Mouse (Mus musculus): Measurements from ENCODE around the gene Alg14.
A peak's percentile ranks its signal among the peaks of the same experiment; 100 is the strongest.

The Alg14 gene

DNA sequence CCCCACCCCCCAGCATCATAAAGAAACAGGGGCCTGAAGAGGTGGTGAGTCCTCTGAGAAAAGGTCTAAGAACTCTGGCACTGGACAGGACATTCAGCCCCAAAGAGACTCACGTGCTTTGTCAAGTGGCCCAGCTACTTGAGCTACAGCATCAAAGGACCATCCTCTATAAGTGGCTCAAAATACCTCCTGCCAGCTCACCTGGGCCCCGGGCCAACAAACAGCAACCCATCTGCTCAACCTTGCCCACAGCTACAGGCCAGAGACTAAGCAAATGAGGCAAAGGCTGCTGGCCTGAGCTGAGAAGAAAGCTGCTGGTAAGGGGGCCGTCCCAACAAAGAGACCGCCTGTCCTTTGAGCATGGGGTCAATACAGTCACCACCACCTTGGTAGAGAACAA, 14.0 kb upstream of the Alg14 start:
- DNase-seq (ENCODE audit: low read depth, low spot score), result no peak

DNA sequence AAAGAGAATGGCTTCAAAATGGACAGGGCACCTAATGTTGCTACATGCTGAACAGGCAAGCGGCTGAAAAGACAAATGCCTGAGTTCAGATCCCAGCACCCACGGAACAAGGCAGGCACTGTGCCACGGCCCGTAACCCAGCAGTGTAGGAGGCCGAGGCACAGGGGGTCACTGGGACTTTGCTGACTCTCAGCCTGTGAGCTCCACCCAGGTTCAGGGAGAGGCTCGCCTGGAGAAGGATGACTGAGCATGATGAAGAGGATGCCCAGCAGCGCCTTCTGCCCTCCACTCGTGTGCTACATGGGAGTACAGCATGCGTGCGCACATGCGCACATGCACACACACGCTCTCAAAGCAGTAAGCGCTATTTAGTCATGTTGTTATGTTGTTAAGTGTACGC, 11.9 kb upstream of the Alg14 start:
- no peak for DNase-seq (ENCODE audit: low read depth, low spot score)

DNA sequence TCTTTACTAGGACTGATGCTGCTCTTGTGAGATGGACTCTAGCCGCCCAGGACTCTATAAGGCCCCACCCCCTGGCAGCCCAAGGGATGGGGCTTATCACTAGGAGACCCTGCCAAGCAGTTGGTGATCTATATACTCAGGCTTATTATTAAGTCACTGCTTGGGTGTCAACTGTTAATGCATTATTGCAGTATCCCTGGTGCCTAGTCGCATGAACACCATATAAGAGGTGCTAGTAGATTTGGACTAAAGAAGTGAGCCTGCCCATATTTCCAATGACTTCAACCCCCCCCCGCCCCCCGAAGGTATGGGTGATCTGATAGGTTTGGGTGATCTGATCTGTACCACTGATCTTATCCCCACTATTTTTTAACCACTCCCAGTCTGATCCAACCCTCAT, 8.6 kb upstream of the Alg14 start, which contains the start of gene Tmem56:
Gene Tmem56 (minus strand): TSS at position 101 of the 400 bp plus-strand sequence.
- DNase-seq (ENCODE audit: low read depth, low spot score), result no peak

DNA sequence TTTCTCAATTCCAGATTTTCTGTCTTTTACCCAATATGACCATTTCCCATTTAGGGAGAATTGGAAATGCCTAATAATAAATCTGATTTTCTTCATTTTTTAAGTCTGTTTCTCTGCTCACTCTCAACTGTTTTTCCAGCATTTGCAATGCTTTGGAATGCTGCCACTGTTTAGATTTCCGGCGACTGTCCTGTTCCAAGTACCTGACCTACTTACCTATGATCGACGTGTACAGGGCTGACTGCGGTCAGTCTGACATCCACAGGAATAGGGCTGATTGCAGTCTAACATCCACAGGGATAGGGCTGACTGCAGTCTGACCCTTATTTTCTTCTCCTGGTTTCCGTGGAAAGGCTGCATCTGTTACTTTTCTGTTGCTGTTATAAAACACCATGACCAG, 6.4 kb upstream of the Alg14 start:
- DNase-seq (ENCODE audit: low read depth, low spot score), result no peak

DNA sequence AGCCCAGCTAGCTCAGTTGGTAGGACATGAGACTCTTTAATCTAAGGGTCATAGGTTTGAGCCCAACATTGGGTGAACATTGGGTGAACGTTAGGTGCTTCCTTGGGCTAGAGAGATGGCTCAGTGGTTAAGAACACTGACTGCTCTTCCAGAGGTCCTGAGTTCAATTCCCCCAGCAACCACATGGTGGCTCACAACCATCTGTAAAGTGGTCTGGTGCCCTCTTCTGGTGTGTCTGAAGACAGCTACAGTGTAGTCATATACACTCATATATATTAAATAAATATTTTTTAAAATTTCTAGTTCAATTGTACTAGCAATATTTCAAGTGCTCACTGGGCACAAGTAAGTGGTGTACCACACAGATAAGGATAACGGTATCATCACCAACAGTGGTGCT, 4.4 kb upstream of the Alg14 start:
- no peak for DNase-seq (ENCODE audit: low read depth, low spot score)

DNA sequence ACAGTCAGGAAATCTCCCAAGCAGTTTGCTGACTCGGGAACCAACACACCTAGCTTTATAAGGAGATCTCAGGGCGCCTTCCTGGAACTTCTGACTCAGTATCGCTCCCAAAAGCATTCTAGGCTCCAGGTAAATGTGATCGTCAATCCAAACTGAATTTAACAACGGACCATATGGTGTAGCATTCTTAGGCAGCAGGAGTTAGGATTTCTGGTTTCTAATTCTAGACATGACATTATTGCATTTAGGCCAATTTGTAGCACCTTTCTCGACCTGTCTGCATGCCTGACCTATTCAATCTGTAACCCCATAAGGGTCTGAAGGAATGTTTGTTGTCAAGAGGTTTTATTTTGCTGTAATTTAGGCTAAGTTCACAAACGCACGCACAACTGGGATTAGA, 892 bp upstream of the Alg14 start:
- no peak for DNase-seq (ENCODE audit: low read depth, low spot score)

DNA sequence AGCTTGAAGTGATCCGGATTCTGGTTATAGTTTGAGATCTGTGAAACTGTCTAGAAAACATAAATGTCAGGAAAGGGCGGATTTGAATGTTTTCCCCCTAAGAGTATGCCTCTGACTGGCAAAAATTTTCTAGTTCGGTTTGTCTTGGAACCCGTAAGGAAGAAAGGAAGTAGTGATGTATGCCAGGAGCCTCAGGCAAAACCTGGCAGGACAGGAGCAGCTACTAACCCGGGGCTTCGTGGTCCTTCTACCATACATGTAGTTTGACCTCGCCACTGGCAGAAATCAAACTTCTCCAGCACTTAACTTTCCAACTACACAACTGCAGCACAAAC, 381 bp upstream of the Alg14 start:
- no peak for DNase-seq (ENCODE audit: low read depth, low spot score)

DNA sequence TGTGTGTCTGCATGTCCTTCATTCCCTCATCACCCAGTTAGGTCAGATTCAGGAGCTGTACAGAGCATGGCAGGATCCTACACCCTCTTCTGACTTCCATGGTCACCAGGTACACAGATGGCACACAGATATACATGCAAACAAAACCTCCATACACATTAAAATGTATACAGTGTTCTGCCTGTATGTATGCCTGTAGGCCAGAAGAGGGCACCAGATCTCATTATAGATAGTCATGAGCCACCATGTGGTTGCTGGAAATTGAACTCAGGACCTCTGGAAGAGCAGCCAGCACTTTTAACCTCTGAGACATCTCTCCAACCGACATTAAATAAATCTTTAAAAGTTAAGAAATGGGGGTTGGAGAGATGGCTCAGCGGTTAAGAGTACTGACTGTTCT, 2.6 kb downstream of the Alg14 start:
- DNase-seq (ENCODE audit: low read depth, low spot score), result no peak

DNA sequence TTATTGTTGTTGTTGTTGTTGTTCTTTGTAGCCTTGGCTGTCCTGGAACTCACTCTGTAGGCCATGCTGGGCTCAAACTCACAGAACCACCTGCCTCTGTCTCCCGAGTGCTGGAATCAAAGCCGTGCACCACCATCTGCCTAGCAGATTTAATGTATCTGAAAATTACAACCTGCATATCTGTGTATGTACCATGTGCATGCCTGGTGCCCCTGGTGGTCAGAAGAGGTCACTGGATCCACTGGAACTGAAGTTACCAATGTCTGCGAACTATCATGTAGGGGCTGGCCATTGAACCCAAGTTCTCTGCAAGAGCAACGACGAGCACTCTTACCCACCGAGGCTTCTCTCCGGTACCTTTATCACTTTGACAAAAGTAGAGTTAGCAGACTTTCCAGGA, 15.1 kb downstream of the Alg14 start:
- no peak for DNase-seq (ENCODE audit: low read depth, low spot score)

DNA sequence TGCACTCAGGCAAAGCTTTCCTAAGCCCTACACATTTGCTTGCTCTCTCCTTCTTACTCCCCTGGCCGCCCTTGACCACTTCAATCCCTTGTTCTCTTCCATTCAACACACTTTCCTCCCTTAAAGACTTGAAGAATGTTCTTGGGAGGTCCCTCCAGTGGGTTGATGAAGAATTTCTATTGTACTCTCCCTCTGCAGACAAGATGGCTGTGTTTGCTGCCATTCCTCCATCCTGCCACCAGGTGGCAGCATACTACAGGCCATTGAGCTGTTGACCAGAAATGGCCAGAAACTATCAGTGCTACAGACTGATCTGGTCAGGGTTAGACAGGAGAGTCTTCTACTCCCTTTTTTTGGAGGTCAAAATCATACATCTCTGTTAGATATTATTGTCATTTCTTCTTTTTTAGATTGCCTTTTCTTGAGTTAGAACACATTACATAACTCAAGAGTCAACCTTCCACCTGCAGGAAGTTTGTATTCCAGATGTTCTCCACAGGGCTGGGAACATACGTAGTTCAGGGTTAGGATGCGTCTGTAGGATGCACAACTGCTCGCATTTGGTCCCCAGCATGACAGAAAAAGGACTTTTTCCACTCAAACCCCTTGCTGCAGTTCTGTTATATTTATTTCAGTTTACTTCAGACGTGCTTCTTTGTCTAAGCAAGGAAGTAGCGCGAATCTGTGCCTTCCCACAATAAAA, 16.1 kb downstream of the Alg14 start:
- DNase-seq (ENCODE audit: low read depth, low spot score), result peak; percentile 56

DNA sequence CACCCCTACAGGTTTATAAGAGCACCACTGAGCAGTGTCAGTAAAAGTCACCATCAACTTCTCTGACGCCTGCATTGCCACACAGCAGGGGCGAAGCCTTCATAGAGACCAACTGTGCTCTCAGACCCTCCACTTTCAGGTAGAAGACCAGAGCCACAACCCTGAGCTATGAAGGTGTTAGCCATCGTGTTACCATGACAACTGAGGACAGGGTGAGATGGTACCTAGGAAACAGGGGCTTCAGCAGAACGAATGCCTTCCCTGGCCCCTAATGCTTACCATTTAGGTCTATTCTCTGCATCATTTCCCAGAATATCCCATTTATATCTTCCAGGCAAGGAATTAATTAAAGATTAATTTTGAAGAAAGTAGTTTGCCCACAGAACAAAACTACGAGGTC, 17.4 kb downstream of the Alg14 start:
- no peak for DNase-seq (ENCODE audit: low read depth, low spot score)

DNA sequence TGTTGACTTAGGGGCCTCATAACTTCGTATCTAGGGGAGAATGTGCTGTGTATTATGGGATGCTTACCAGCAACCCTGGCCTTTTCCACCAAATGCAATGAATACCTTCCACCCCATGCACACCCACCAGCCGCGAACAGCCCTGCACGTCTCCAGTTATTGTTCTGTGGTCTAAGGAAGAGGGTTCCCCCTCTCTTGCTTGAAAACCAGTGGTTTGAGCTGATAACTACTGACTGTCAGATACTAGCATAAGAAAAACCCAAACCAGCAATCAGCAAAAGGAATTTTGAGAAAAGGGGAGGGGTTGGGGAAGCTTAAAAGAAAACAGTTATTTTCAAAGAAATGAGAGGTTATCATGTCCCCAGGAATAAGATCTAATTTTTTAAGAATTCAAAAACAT, 17.9 kb downstream of the Alg14 start:
- DNase-seq (ENCODE audit: low read depth, low spot score), result no peak

DNA sequence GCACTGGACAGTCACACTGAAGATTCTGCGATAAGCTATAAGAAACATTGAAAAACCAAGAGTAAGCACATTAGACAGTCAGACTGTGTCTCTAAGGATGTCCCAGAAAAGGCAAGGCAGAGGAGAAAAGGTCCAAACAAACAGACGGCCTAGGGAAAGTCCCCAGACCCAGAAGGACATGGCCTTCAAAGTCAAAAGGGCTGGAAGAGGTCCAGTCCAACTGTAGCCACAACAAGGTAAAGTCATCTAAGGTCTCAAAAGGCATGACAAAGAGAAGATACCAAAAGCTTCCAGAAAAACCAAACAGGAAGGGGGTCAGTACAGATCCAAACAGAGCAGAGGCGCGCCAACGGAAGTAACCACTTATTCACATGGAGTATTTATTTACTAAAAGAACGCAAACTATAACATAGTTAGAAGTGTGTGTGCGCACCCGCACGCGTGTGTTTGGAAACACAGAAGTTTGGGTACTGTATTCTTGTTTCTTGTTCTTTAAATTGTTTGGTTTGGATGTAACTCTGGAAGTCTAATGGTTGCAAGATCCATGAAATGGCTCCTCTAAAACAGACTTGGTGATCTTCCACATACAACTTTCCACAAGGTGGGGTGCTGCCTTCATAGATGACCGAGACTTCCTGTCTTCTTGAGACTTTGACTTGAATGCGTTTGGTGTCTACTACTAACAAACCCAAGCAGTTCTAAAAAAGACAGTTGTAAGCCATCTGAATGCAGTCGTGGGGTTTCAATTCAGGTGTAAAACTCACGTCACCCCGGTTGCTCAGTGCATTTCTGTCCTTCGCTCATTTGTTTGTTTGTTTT, 18.5 kb downstream of the Alg14 start:
- no peak for DNase-seq (ENCODE audit: low read depth, low spot score)

DNA sequence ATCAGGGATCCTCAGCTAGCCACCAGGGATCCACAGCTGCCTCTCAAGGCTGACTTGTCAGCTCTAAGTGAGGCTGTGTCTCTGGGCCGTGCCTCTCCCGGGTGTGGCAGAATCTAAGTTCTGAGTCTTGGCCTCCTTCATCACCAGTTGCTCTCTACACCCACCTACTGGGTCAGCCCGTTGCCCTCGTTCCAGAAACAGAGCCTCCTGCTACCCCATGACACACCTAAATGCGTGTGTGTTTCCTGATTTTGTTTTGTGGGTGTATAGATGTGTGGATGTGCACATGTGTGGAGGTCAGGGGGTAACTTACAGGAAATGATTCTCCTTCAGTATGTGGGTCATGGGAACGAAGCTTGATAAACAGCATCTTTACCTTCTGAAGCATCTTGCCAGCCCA, 20.9 kb downstream of the Alg14 start:
- DNase-seq (ENCODE audit: low read depth, low spot score), result no peak

DNA sequence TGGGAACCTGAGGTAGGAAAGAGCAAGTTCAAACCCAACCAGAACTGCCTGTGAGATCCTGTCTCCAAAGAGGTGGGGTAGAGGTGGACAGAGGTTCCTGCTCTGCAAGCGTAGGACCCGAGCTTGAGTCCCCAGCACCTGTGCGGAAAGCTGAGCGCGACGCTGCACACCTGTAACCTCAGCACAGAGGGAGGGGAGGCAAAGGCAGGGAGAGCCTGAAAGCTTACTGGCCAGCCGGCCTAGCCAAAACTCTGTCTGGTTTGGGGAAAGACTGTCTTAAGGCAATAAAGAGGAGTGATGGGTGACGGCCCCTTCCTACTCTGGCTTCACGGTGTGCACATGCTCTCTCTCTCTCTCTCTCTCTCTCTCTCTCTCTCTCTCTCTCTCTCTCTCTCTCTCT, 21.4 kb downstream of the Alg14 start:
- no peak for DNase-seq (ENCODE audit: low read depth, low spot score)

DNA sequence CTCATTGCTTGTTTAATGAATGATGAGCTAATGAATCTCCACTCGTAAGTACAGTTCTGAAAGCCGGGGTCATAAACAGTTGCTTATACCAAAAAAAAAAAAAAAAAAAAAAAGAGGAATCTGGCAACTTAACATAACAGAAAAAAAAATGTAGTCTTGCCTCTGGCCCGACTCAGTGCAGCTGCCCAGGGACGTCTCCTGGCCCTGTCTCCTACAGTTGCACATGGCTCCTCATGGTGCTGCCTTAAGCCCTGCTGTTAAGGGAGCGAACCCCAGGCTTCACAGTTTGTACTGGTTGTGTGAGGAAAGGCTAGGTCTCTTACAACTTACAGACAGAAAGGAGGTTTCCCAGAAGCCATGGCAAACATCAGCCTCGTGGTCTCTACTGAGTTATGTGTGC, 22.6 kb downstream of the Alg14 start:
- no peak for DNase-seq (ENCODE audit: low read depth, low spot score)

DNA sequence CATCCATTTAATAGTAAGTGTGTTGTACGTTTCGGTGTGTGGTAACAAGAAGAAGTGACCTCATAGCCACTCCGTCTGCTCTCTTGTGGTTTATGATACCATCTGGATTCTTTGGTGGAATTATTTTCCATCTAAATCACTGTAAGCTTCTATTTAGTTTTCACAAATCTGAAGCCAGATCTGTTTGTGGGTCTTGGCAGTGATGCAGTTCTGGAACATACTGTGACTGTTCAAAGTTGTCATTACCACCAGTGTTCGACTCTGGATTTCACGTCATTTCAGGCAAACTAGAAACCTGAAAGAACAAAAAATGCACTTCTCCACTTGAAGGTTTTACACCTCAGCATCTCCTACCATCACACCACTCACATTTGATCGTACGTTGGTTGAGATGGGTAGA, 23.9 kb downstream of the Alg14 start:
- DNase-seq (ENCODE audit: low read depth, low spot score), result no peak

DNA sequence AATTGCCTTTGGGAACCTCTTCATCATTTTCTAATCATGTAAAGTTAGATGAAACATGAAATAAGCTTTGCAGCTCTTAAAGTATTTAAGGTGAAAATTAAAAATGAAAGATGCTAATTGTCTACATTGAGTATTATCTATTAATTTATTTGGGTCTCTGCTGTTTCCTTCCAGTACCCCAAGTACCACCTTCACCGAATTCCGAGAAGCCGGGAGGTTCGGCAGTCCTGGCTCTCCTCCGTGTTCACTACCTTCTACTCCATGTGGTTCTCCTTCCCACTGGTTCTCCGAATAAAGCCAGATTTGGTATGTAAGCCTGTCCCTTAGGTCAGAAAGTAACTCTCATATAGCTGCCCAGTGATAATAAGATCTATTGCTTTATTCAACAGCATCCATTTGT, 28.3 kb downstream of the Alg14 start:
- no peak for DNase-seq (ENCODE audit: low read depth, low spot score)

DNA sequence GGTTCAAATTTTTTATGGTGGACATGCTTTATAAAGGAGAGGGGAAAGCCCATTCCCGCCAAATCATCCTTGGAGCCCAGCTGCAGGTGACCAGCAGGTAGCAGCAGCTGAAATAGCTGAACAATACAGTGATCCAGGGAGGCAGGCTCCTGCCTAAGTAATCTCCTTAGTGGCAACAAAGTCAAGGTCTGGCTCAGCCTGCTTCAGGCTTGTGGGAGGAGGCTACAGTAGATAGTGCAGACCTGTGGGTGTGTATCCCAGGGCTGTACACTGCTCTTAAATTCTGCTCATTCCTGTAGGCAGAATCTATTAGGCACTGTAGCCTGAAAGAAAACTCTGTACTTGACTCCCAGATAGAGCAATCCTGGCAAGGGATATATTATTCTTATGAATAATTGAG, 29.3 kb downstream of the Alg14 start:
- no peak for DNase-seq (ENCODE audit: low read depth, low spot score)

DNA sequence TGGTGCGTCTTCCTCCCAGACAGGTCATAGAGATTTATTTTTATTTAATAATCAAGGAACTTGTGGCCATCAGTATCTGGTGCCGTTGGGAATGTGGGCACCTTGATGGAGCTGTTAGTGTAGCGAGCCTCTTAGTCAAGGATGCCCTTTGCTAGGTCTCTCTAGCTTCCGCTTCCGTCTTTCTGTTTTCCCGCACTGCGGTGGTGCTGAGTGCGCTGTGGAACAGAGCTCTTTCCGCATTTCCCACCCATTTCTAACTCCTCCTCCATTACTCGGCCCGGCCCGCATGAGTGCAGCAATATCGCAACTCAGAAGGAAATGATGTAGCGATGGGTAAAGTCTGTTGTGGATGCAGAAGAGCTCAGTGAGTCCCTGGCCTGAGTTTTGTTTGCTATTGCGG, 31.8 kb downstream of the Alg14 start:
- no peak for DNase-seq (ENCODE audit: low read depth, low spot score)

DNA sequence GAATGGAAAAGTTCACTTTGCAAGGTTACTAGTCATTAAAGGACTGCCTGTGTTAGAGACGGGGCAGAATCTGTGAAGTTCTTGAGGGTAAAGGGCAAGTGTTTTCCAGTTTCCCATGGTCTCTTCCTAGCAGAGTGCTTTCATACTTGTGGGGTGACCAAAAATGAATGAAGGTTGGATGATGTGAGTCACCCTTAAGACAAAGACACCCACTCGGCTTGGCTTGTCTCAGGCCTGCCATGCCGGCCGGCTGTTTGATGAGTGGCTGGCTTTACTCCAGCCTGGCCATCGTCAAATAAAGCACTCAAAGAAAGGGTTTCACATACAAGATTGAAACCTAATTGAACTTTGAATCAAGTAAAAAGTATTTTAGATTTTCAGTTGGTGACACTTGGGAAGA, 35.8 kb downstream of the Alg14 start:
- no peak for DNase-seq (ENCODE audit: low read depth, low spot score)

DNA sequence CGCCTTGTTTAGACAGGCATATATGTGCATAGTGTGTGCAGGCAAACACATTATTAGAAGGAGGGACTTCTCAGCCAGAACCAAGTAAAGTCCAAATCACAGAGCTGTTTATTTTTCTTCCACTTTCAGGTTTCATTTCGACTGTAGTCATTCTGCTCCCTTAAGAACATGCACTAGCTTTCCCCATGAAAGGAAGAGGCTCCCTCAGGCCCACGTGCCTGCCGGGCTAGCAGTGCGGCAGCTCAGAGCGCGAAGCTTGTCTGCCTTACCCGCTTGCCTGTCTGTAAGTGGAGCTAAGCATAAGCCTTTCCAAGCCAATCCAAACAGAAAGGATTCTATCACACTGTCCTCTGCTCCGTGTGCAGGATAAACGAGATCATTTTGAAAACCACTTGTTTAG, 38.1 kb downstream of the Alg14 start:
- no peak for DNase-seq (ENCODE audit: low read depth, low spot score)

DNA sequence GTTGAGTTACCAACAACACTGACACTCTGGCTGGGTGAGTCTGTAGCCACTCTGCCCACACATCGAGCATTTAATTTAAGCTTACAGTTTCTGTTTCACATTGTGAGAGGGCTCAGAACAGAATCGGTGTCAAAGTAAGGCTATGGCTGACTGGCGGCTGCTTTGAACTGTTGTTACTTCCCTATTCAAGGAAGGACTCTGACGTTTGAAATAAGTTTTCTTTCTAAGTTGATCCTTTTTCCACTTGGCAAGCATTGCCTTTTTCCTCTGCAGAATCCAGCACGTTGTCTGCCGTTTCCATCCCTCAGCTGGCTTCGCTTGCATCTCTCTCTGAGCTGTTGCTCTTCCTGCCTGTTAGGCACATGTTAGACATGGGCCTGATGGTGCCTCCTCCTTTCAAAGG, 38.7 kb downstream of the Alg14 start:
- DNase-seq (ENCODE audit: low read depth, low spot score), result no peak
